Mouse (Mus musculus): ENCODE data around the gene Capg.
"Not testable (repeated sequence)": the region's sequence is repeated elsewhere in the genome, so short reads cannot be mapped to it uniquely, and the experiment has no call there.

The Capg gene

DNA sequence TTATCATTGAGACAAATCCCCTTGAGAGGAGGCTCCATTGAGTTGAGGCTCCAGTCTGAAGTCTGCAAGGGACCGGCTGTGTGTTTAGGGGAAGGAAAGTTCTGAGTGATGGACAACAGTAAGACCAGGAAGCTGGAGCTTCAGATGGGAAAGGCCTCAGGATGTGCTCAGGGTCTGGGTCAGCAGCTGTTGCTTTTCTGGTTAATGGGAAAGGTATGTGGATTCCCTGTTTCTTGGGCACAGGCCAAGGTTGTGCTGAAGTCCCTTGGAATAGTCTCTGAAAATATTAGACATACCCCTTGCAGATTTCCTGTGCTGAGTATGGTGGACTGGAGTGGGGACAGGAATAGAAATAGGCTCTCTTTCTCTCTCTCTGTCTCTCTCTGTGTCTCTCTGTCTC, 10.6 kb upstream of the Capg start:
- not testable (repeated sequence) for DNase-seq

DNA sequence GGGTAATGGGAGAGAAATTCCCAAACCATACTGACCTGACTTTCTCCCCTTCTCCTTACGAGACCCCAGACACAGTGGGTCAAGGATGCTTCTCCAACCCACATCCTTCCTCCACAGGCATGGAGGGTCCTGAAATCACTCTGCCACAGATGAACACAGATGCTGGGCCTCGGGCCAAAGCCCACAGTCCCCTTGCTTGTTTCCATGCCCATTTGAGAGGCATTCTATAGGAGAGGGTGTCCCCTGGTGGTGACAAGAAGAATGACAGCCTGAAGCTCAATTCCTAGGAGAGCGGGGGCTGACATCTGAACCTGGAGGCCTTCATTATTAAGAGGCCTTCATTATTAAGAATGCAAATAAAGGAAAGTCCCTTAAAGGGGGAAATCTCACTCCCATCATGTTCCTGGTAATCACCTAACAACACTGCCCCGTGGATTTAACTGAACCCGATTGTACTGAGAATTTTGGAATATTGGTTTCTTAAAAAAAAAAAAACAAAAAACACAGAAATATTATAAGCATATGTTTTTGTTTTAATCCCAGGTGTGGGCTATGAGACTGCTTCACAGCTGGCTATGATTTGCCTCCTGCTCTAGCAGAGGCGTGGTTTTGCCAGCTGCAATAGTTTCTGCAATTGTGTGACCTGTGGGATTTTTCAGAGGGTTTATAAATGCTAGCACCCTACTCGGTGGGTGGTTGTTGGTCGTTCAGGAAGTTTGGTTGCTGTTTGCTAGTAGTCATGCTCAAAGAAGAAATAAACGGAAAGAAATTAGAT, 10.0 kb upstream of the Capg start:
- DNase-seq: peak; percentile 66 to 73

GRCm38 (mm10) chr6:72535165-72535564, 9.0 kb upstream of the Capg start:
- peak; percentile 83 to 87 for DNase-seq

- DNase-seq: peak in 1 of 2 experiments; percentile 25
These were observed 6.1 kb upstream of the Capg start for GRCm38 (mm10) chr6:72537998-72538500.

DNA sequence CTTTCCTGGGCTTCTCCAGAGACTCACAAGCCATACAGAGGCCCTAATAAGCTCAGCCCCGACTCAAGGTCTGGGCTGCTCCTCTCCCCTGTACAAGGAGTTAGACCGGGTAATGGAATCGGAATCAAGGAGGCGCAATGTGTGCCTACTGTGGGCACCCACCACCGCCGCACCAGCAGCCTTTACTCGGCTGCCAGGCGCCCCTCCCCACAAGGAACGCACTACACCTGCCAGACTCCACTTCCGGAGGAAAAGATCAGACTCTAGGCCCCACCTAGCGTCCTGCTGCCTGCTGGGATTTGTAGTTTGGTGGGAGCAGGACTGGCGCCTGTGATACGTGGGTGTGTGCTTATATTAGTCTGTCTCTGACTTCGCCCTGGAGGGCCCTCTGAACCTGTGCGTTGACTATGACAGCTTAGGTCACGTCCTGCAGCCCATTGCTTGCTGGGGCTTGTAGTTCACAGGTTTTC, 5.6 kb upstream of the Capg start:
- DNase-seq: peak; percentile 88 to 91

DNA sequence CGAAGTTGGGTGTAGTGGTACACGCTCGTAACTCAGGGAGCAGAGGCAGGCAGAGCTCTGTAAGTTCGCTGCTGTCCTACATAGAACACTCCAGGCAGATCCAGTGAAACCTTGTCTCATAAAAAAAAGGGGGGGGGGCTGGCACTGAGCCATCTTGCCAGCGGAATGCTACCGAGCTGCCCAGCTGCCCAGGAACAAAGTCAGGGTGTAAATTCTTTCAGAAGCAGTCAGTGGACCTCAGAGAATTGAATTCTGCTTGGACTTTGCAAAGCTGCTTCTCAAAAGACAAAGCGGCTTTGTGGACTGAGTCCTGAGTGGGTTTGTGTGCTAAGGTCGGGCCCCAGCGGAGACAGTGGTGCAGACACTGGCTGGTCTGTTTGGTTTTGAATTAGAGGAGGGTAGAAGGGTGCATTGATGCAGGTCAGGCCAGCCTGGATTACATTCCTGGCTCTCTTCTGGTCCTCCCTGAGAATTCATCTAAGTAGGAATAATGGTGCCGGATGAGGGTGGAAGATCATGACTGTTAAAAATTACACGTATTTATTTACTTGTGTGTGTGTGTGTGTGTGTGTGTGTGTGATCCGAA, 833 bp upstream of the Capg start:
- DNase-seq: no peak

DNA sequence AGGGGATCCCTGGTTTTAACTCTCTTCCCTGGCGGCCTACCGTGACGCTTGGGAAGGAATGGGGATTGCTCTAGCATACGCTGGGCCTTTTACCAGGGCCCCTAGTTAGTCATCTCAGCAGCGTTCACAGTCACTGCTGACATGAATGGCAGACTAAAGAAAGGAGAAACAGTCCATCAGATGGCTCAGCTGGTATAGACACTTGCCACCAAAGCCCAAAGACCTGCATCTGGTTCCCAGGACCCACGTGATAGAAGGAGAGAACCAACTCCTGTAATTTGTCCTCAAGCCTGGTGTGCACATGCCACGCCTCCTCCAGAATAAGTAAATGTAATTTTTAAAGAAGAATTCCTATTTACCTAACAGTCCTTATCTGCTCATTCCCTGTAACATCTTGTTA, 1.2 kb downstream of the Capg start:
- no peak for DNase-seq

DNA sequence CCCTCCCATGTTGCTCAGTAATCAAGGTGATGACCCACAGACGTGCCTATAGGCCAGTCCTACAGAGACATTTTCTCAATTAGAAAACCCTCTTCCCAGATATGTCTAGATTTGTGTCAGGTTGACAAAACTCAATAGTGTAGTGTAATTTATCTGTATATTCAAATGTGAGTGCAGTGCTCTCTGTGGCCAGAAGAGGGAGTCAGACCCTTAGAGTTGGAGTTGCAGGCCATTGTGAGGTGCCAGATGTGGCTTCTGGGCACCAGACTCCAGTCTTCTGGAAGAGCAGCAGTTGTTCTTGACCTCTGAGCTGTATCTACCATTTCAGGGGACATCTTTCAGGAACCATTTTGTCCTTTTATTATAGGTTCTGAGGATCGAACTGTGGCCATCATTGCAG, 2.9 kb downstream of the Capg start:
- DNase-seq: no peak

DNA sequence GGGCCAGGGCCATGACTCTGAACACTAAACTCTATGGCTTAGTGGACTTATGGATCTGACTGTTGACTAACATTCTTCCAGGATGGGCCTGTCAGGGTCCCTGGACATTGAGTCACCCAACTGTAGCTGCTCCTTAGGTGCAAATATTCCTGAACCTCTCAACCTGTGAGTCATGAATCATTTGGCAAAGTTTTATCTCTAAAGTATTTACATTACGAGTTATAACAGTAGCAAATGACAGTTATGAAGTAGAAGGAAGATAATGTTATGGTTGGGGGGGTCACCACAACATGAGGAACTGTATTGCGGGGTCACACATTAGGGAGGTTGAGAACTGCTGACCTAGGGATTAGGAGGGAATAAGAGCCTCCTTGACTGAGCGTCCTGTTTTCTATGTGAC, 3.7 kb downstream of the Capg start:
- DNase-seq: no peak

- no peak for DNase-seq
These were observed 4.9 kb downstream of the Capg start for GRCm38 (mm10) chr6:72549041-72549580.

DNA sequence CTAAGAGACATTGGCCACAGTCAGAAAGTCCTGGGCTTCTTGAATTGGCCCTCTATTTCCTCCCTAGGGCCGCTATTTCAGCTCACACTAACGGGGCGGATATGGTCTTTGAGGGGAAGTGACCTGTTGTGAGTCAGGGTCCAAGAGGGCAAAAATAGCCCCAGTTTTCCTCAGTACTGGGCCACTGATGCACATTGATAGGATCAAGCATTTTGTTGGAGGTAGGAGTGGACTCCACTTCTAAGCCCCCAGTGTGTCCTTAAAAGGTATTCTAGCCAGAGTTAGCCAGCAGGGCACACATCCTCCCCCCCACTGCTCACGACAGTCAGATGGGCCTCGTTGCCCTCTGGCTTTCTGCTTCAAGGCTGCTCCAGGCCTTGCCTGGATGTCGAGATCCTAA, 5.8 kb downstream of the Capg start:
- DNase-seq: no peak

GRCm38 (mm10) chr6:72550503-72551100, 6.4 kb downstream of the Capg start:
- DNase-seq: no peak

GRCm38 (mm10) chr6:72552171-72553078, 8.2 kb downstream of the Capg start:
- peak; percentile 49 to 54 for DNase-seq

DNA sequence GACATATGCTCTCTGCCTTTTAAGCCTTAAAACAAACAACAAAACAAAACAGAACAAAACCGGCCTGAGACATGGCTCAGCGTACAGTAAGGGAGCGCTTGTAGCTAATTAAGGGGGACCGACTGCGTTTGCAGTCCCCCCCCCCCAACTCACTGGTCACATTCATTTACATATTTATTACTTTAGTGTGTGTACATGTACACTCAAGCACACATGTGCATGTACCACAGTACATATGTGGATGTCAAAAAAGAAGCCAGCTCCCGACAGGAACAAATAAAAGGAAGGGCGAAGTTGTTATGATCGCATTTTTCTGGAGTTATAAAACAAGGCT, 8.9 kb downstream of the Capg start:
- DNase-seq: no peak

DNA sequence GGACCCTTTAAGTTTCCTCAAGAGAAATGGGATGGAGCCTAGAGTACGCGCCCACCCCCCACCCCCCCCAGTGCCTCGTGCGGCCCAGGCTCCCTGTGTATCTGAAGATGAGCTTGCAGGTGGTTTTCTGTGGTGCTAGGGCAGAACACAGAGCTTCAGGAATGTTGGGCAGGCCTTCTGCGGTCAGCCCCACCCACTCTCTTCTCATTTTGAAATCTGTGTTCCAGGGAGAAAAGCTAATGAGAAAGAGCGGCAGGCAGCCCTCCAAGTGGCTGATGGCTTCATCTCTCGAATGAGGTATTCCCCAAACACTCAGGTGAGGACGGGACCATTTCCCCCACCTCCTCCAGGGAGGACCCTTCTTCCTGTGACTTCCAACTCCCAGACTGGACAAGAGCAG, 16.6 kb downstream of the Capg start:
- DNase-seq: no peak

DNA sequence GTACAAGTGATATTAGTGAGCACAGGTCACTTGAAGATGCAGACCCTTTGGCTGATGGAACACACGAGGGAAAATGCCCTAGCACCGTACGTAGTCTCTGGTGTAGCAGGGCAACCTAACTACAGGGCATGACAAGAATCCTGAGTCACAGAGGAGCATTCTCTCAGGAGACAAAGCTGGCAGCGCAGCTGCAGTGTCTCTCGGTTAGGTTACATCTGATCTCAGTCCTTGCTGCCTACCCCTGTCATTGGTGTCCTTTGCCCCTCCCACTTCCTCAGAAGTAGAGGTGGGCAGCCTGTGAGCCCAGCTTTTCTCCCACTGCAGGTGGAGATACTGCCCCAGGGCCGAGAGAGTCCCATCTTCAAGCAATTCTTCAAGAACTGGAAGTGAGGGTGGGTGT, 18.3 kb downstream of the Capg start:
- no peak for DNase-seq

DNA sequence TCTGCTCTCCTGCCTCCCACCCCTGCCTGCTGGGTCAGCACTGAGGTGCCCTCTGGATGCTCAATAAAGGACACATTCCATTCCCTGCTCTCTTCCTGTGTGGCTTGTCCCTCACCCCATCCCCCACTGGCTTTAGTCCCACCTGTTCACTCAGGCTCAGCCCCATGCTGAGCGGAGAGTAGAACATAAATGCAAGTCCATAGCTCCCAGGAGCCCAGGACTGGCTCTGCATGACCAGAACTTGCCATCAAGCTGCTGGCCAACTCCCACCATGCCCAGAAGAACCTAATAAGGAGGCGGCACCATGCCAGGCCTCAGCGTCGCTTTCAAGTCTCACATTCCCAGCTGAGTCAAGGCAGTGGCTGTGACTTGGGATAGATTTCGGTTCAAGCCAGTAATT, 18.7 kb downstream of the Capg start:
- no peak for DNase-seq

DNA sequence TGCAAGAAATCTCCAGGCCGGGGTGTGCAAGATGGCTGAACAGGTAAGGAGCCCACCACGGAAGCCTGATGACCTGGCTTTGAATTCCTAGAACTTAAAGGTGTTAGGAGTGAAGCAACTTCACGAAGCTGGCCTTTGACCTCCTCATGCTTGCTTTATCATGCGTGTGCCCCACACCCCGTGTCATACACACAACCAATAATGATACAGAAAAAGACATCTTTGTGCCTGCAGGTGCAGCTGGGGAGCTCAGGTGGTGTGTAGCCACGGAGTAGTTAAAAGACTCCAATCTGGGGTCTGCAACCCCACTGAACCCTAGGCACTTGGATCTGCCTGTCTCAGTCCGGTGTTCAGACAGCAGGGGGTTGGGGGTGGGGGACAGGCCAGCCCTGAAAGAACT, 21.3 kb downstream of the Capg start:
- DNase-seq: no peak

DNA sequence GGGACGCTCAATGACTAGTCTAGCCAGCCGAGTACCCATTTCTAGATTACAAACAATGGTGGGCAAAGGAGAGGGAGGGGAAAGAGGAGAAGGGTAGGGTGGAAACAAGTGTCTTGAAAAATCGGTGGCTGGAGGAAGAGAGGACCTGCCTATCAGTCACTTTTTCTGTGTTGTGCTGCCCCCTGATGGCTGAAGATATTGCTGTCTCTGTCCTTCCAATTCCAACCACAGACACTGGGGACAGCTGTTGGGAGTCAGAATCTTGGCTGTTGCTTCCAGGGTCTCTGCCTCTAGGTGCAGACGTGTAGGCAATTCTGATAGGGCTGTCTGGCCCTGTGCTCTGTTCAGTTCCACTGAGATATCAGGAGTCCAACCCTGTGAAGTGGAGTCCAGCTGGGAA, 21.9 kb downstream of the Capg start:
- DNase-seq: peak; percentile 86 to 91

DNA sequence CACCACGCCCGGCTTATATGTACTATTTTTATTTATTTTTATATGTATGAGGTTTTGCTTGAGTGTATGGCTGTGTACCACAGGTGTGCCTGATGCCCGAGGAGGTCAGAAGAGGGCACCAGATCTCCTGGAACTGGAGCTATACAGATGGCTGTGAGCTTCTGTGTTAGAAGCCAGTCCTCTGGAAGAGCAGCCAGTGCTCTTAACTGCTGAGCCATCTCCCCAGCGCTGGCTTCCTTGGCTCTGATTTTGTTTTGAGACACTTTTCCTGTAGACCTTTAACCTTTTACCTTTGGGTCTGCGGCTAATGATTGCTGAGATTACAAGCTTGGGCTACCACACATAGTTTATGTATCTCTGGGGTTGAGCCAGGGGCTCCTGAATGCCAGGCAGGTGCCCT, 23.3 kb downstream of the Capg start:
- no peak for DNase-seq

DNA sequence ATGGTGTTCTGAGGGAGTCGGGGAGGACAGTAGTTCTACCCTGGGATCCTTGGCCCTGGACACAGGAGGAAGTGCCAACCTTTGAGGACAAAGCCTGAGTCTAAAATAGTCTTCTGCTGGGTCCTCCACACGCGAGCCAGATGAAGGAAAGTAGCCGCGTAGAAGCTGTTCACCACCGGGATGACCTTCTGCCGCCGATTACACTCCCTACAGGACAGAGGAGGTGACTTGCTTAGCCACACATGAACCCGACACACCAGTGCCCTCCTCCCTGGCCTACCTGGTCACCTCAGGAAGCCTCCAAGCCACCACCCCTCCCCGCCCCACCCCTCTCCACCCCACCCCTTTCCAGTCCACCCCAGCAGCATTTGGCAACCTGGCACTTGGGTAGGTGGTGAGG, 24.5 kb downstream of the Capg start:
- DNase-seq: no peak

DNA sequence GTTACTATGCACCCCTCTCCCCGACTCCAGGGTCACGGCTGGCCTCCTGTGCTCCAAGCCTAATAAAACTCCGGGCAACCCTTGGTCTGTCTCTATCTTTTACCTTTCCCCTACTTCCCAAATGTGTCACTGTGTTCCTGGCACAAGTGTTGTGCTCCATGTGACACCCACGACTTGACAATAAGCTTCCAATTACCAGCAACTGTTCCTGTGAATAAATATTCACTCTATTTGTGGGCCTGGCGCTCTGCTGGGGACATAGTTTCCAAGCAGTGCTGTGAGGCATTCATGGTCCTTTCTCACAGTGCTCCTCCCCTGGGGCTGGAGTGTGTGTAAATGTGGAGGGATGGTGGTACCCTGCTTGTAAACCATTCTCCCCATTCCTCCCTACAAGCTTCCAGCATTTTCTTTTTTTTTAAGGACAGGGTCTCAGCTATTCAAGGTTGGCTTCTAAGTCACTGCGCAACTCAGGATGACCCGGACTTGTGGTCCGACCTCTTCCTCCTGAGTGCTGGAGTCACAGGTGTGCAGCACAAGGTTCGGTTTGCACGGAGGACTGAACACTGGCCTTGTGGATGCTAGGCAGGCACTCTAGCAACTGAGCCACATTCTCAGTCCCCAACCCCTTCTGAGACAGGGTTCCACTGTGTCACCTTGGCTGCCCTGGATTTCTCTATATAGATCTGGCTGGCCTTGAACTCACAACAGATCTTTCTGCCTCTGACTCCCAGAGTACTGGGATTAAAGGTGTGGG, 26.6 kb downstream of the Capg start:
- DNase-seq: no peak

Measured in cerebellum, postnatal 25 days (tissue).